Mouse (Mus musculus) kidney, postnatal 0 days (tissue): ENCODE measurements around the gene Aldh2. TPM values are rescaled to one million over a fixed set of nuclear protein-coding genes. Genes with fewer than 3 reads are reported as not detected.

Experiments
- ATAC-seq: fragments of 200-750 bp; cut with Nextera tagmentation; replicated peaks from 2 replicates; pipeline ENCODE4 v1.8.0; 2017; ENCODE audit warnings: low read depth, moderate number of reproducible peaks, moderate TSS enrichment, moderate library complexity; ENCODE audit not compliant: low FRiP score
- DNase-seq: peaks from one replicate; pipeline ENCODE4 v3.0.0-alpha.2; 2016; ENCODE audit warnings: low spot score
- H3K27ac ChIP-seq: fragments of 300-500 bp; sonication (generic); 2 replicates; pipeline ENCODE4 v1.5.1; 2014; ENCODE audit warnings: mild to moderate bottlenecking
- H3K27me3 ChIP-seq: fragments of 300-500 bp; sonication (generic); 2 replicates; pipeline ENCODE4 v1.6.1; 2014; ENCODE audit warnings: low read length, mixed read lengths; ENCODE audit not compliant: insufficient read depth
- H3K36me3 ChIP-seq: fragments of 300-500 bp; sonication (generic); 2 replicates; pipeline ENCODE4 v1.6.1; 2014; ENCODE audit warnings: low read length, mixed read lengths; ENCODE audit not compliant: insufficient read depth
- H3K4me1 ChIP-seq: fragments of 300-500 bp; sonication (generic); replicated peaks from 2 replicates; pipeline ENCODE4 v1.6.1; 2014; ENCODE audit warnings: antibody characterized with exemption, low read length, mixed read lengths; ENCODE audit not compliant: insufficient read depth
- H3K4me2 ChIP-seq: fragments of 300-500 bp; sonication (generic); 2 replicates; pipeline ENCODE4 v1.6.1; 2014; ENCODE audit warnings: mild to moderate bottlenecking, low read length, moderate library complexity, mixed read lengths
- H3K4me3 ChIP-seq: fragments of 300-500 bp; sonication (generic); replicated peaks from 2 replicates; pipeline ENCODE4 v1.5.1; 2014; ENCODE audit warnings: low read depth, low read length
- H3K9ac ChIP-seq: fragments of 300-500 bp; sonication (generic); 2 replicates; pipeline ENCODE4 v1.6.1; 2014; ENCODE audit warnings: low read depth, low read length
- H3K9me3 ChIP-seq: fragments of 300-500 bp; sonication (generic); replicated peaks from 2 replicates; pipeline ENCODE4 v1.6.1; 2016; ENCODE audit warnings: low read length, inconsistent platforms, mixed read lengths
- CTCF ChIP-seq: IDR thresholded peaks from 2 replicates; pipeline ENCODE4 v1.5.1; 2016; ENCODE audit warnings: antibody characterized with exemption, low read depth, mild to moderate bottlenecking, moderate library complexity
- WGBS: fragments of 180-500 bp; shearing (Covaris S2); extraction: QIAGEN DNeasy Blood & Tissue Kit; methylation state at CpG from one replicate; pipeline ENCODE4 v1.1.7; 2014; 5-methylcytosine and 5-hydroxymethylcytosine counted together
- polyA plus RNA-seq: library from polyadenylated mRNA; unstranded; fragments of >200 nt; fragmentation: Nextera tagmentation; extraction: Ambion mirVana; gene quantifications from 2 replicates; pipeline ENCODE4 v1.2.1, GENCODE M21; 2015

Gene Aldh2
- polyA plus RNA-seq, 1 experiment from 2014 or later, result 203 TPM

GRCm38 (mm10) chr5:121566035-121566681, 27.5 kb downstream of the Aldh2 start:
- Histone ChIP-seq H3K27ac (no peak overlapping the region), H3K36me3 (peaks cover 14% of the 10 kb centered on the region), H3K4me2 (no peak overlapping the region), H3K27me3 (no peaks in the 10 kb centered on the region), H3K4me3 (no peak overlapping the region), H3K9me3 (no peaks in the 10 kb centered on the region), H3K9ac (no peak overlapping the region), H3K4me1 (no peaks in the 10 kb centered on the region)
- ATAC-seq, result peak; percentile 56
- DNase-seq, result no peak
- WGBS, result 84% methylated on average over 16 of the region's 16 CpGs
- TF ChIP-seq CTCF, result no peak

GRCm38 (mm10) chr5:121564468-121564895, 29.1 kb downstream of the Aldh2 start:
- TF ChIP-seq CTCF, result peak; percentile 93
- no peak overlapping the region for H3K9ac ChIP-seq
- peaks cover 9% of the 10 kb centered on the region; the same call in 1 of the 2 replicates for H3K36me3 ChIP-seq
- H3K4me3 ChIP-seq, result no peak overlapping the region
- peak overlapping the region; percentile 34; the same call in 1 of the 2 replicates for H3K4me2 ChIP-seq
- no peak overlapping the region for H3K27ac ChIP-seq
- no peaks in the 10 kb centered on the region for H3K27me3 ChIP-seq
- WGBS, result 6% methylated on average over 11 of the region's 11 CpGs
- H3K9me3 ChIP-seq, result no peaks in the 10 kb centered on the region
- ATAC-seq (peak; percentile 37), DNase-seq (peak; percentile 93)
- no peaks in the 10 kb centered on the region for H3K4me1 ChIP-seq

GRCm38 (mm10) chr5:121562436-121562835, 31.2 kb downstream of the Aldh2 start:
- no peak overlapping the region for H3K9ac ChIP-seq
- H3K36me3 ChIP-seq, result no peaks in the 10 kb centered on the region
- H3K4me2 ChIP-seq, result no peak overlapping the region
- TF ChIP-seq CTCF, result no peak
- WGBS, result 93% methylated on average over 3 of the region's 3 CpGs
- H3K27me3 ChIP-seq, result no peaks in the 10 kb centered on the region
- H3K4me3 ChIP-seq, result no peak overlapping the region
- H3K9me3 ChIP-seq, result no peaks in the 10 kb centered on the region
- H3K27ac ChIP-seq, result no peak overlapping the region
- no peak for DNase-seq
- ATAC-seq, result no peak
- H3K4me1 ChIP-seq, result no peaks in the 10 kb centered on the region

- H3K9ac ChIP-seq, result no peak overlapping the region
- no peak overlapping the region for H3K4me2 ChIP-seq
- no peak overlapping the region for H3K4me3 ChIP-seq
- 40% methylated on average over 7 of the region's 7 CpGs for WGBS
- ATAC-seq (no peak), DNase-seq (peak; percentile 29)
- no peaks in the 10 kb centered on the region for H3K9me3 ChIP-seq
- TF ChIP-seq CTCF, result no peak
- H3K36me3 ChIP-seq, result no peaks in the 10 kb centered on the region
- no peak overlapping the region for H3K27ac ChIP-seq
- H3K27me3 ChIP-seq, result no peaks in the 10 kb centered on the region
- peaks cover 6% of the 10 kb centered on the region for H3K4me1 ChIP-seq
Observed at GRCm38 (mm10) chr5:121549196-121549595, 44.4 kb downstream of the Aldh2 start.

- 88% methylated on average over 3 of the region's 3 CpGs for WGBS
- Histone ChIP-seq H3K9me3 (no peaks in the 10 kb centered on the region), H3K27ac (no peak overlapping the region), H3K4me1 (peaks cover 7% of the 10 kb centered on the region), H3K4me3 (no peak overlapping the region), H3K4me2 (peak overlapping the region; percentile 69; the same call in 1 of the 2 replicates), H3K36me3 (no peaks in the 10 kb centered on the region), H3K27me3 (no peaks in the 10 kb centered on the region), H3K9ac (no peak overlapping the region)
- no peak for TF ChIP-seq CTCF
- no peak for DNase-seq
- ATAC-seq, result no peak
Observed at GRCm38 (mm10) chr5:121547084-121547483, 46.5 kb downstream of the Aldh2 start.

GRCm38 (mm10) chr5:121546530-121546895, 47.1 kb downstream of the Aldh2 start:
- Histone ChIP-seq H3K4me1 (peaks cover 7% of the 10 kb centered on the region), H3K27ac (peak overlapping the region; percentile 95; the same call in 1 of the 2 replicates), H3K36me3 (no peaks in the 10 kb centered on the region), H3K4me3 (peak overlapping the region; percentile 57), H3K4me2 (peak overlapping the region; percentile 69), H3K9ac (peak overlapping the region; percentile 98), H3K9me3 (no peaks in the 10 kb centered on the region), H3K27me3 (no peaks in the 10 kb centered on the region)
- TF ChIP-seq CTCF, result peak; percentile 65
- ATAC-seq (peak; percentile 23; the same call in 1 of the 2 replicates), DNase-seq (peak; percentile 83)
- 26% methylated on average over 6 of the region's 6 CpGs for WGBS
